Mouse (Mus musculus) liver, embryonic 14.5 days (tissue): ENCODE data around the gene Rab19. TPM values are rescaled to one million over a fixed set of nuclear protein-coding genes. Genes with fewer than 3 reads are reported as not detected.
"Not testable (repeated sequence)": the region's sequence is repeated elsewhere in the genome, so short reads cannot be mapped to it uniquely, and the experiment has no call there.

Experiments
- ATAC-seq: fragments of 200-750 bp; cut with Nextera tagmentation; 2 replicates; pipeline ENCODE4 v1.8.0; 2017; ENCODE audit warnings: moderate number of reproducible peaks, mild to moderate bottlenecking, moderate library complexity; ENCODE audit not compliant: insufficient read depth
- DNase-seq, 3 experiments: peaks; one replicate each; pipeline ENCODE4 v3.0.0-alpha.2; 2012 to 2013; ENCODE audit warnings: low read depth in 3 of 3, low spot score in 3 of 3
- H3K27ac ChIP-seq: fragments of 300-500 bp; sonication (generic); 2 replicates; pipeline ENCODE4 v1.5.1; 2014; ENCODE audit warnings: moderate library complexity, mild to moderate bottlenecking, control low read depth, inconsistent platforms
- H3K27me3 ChIP-seq: fragments of 300-500 bp; sonication (generic); 2 replicates; pipeline ENCODE4 v1.6.1; 2014; ENCODE audit warnings: mild to moderate bottlenecking, low read length, moderate library complexity; ENCODE audit not compliant: control insufficient read depth, insufficient read depth
- H3K36me3 ChIP-seq: fragments of 300-500 bp; sonication (generic); replicated peaks from 2 replicates; pipeline ENCODE4 v1.6.1; 2014; ENCODE audit warnings: low read depth; ENCODE audit not compliant: control insufficient read depth, insufficient read depth
- H3K4me1 ChIP-seq, 2 experiments: fragments of 200-500 bp in 1 of 2; fragments of 300-500 bp in 1 of 2; sonication (generic) in 1 of 2; replicated peaks; 2 replicates each; pipeline ENCODE4 v1.6.1; 2012 to 2014; ENCODE audit warnings: antibody characterized with exemption in 1 of 2, inconsistent platforms in 1 of 2, low read length in 1 of 2; ENCODE audit not compliant: control insufficient read depth in 2 of 2, insufficient read depth in 2 of 2
- H3K4me2 ChIP-seq: fragments of 300-500 bp; sonication (generic); 2 replicates; pipeline ENCODE4 v1.6.1; 2014; ENCODE audit warnings: low read depth, mild to moderate bottlenecking, control low read depth, moderate library complexity
- H3K4me3 ChIP-seq, 2 experiments: fragments of 200-500 bp in 1 of 2; fragments of 300-500 bp in 1 of 2; sonication (generic) in 1 of 2; 2 replicates each; pipeline ENCODE4 v1.5.1; 2012 to 2014; ENCODE audit warnings: low read depth in 2 of 2, low read length in 2 of 2, mild to moderate bottlenecking in 2 of 2, control low read depth in 1 of 2, inconsistent platforms in 1 of 2, moderate library complexity in 1 of 2; ENCODE audit not compliant: insufficient read depth in 1 of 2
- H3K9ac ChIP-seq: fragments of 300-500 bp; sonication (generic); replicated peaks from 2 replicates; pipeline ENCODE4 v1.6.1; 2014; ENCODE audit warnings: mild to moderate bottlenecking, control low read depth, moderate library complexity
- H3K9me3 ChIP-seq: fragments of 300-500 bp; sonication (generic); 2 replicates; pipeline ENCODE4 v1.6.1; 2016; ENCODE audit warnings: low read length, mixed read lengths; ENCODE audit not compliant: control insufficient read depth
- CTCF ChIP-seq: IDR thresholded peaks from 2 replicates; pipeline ENCODE4 v1.5.1; 2016; ENCODE audit warnings: antibody characterized with exemption, low read depth, control low read depth
- EP300 ChIP-seq: IDR thresholded peaks from 2 replicates; pipeline ENCODE4 v1.6.1; 2016; ENCODE audit warnings: antibody characterized with exemption, low read depth
- WGBS: fragments of 180-500 bp; shearing (Covaris S2); extraction: QIAGEN DNeasy Blood & Tissue Kit; methylation state at CpG from one replicate; pipeline ENCODE4 v1.1.7; 2014; ENCODE audit not compliant: insufficient replicate concordance; 5-methylcytosine and 5-hydroxymethylcytosine counted together
- polyA plus RNA-seq, 2 experiments: library from polyadenylated mRNA; depleted of rRNA in 1 of 2; stranded (reverse) in 1 of 2; unstranded in 1 of 2; fragments of >200 nt; fragmentation: Nextera tagmentation in 1 of 2; extraction: Ambion mirVana in 1 of 2; gene quantifications; 2 replicates each; pipeline versions ENCODE4 v1.2.1 to v1.2.3; 2012 to 2014

Rab19 gene
- polyA plus RNA-seq, 2 experiments, result 0.17 to 0.38 TPM

DNA sequence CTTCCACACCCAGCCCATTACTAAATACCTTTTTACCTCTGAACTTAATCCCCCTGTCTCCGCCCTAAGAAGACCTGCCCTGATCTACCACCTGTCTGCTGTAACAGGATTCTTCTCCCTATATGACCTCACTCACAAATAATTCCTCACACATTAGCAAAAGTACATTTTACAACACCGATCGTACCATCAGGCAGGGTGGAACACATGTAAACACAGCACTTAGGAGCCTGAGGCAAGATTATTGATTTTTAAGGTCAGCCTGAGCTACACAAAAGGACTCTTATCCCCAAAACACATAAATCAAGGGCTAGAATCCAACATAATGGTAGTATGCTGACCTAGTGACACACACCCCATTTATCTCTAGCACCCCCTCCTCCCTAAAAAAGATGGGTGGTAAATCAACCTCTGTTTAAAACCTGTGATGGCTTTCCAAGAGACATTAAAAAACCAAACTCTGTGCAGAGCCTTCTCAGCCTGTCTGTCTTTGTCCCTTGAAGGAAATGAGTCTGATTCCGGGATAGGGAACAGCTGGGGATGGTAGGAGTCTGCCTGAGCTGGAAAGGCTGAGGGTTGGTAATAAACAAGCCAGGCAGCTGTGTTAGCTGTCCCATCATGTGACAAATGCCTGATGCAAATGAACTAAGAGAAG, 7.5 kb upstream of the Rab19 start:
- TF ChIP-seq CTCF (no peak), EP300 (no peak)

DNA sequence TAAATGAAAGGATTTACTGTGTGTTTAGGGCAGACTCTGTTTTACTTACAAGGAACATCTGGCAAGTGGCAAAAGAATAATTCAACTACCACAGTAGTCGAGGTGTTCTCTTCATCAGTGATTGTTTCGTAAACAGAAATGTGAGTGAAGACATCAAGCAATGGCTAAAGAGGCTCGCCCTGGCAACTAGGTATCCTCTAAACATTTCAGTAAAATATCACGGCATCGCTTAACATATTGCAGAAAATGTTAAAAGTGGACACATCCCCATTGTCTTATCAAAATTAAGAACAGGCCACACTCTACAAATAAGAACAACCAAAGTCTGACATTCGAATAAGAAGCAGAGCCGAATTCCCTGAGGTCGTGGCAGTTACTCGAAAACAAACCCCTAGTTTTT, 4.2 kb upstream of the Rab19 start:
- no peaks in the 10 kb centered on the region for H3K9me3 ChIP-seq
- WGBS, result 21% methylated on average over 9 of the region's 9 CpGs
- H3K36me3 ChIP-seq, result no peaks in the 10 kb centered on the region
- H3K27me3 ChIP-seq, result peaks cover 22% of the 10 kb centered on the region
- peak overlapping the region; percentile 94 for H3K4me2 ChIP-seq
- ATAC-seq (no peak), DNase-seq (no peak)
- peaks cover 0 to 7% of the 10 kb centered on the region in 2 experiments; a peak in 3 of 4 replicates for H3K4me1 ChIP-seq
- no peak overlapping the region for H3K27ac ChIP-seq
- peak overlapping the region; percentile 87 for H3K9ac ChIP-seq
- no peak for TF ChIP-seq CTCF
- no peak for TF ChIP-seq EP300
- peak overlapping the region; percentile 88 to 95 for H3K4me3 ChIP-seq

More for the DNA sequence above, 7.5 kb upstream of the Rab19 start:
- Histone ChIP-seq H3K4me1 (peaks cover 0 to 7% of the 10 kb centered on the region in 2 experiments; a peak in 3 of 4 replicates), H3K9me3 (no peaks in the 10 kb centered on the region), H3K27ac (no peak overlapping the region), H3K9ac (no peak overlapping the region), H3K4me2 (no peak overlapping the region), H3K36me3 (no peaks in the 10 kb centered on the region), H3K4me3 (no peak overlapping the region), H3K27me3 (peaks cover 2% of the 10 kb centered on the region)
- DNase-seq (no peak), ATAC-seq (no peak)
- 63% methylated on average over 4 of the region's 4 CpGs for WGBS

DNA sequence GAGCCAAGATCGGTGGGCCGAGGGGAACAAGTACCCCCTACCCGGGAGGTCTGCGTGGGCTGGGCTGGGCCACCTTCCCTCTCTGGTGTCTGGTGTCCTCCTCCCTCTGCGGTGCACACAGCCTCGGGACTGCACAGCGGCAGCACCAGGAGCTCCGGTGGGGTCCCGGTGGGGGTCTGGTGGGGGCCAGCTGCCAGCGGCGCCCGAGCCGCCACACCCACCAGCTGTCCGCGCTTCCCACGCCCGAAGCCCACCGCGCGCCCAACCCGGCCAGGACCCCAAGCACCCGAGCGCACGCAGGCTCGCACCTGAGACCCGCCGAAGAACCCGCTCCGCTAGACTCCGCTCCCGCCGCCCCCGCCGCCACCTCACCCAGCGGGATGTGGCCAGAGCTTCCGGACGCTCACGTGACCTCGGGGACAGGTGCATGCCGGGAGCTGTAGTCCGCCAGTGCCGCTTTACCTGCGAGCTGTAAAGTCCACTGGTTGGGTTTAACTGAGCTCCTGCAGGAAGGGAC, 3.6 kb upstream of the Rab19 start, which contains the start of gene Slc37a3:
TSS of gene Slc37a3 (minus strand) at position 365 of the 517 bp plus-strand sequence.
- no peak within 1 kb of the TSS for H3K27ac ChIP-seq
- WGBS, result under 1% methylated on average over 43 of the region's 43 CpGs
- peak within 1 kb of the TSS; percentile 88 to 95 for H3K4me3 ChIP-seq
- H3K36me3 ChIP-seq, result no peaks in the 10 kb centered on the region
- peak; percentile 83 for ATAC-seq
- peaks cover 0 to 7% of the 10 kb centered on the region in 2 experiments; a peak in 3 of 4 replicates for H3K4me1 ChIP-seq
- H3K27me3 ChIP-seq, result peaks cover 23% of the 10 kb centered on the region
- no peak for TF ChIP-seq EP300
- no peak for TF ChIP-seq CTCF
- peak; percentile 59 to 67 (median 65) for DNase-seq
- peak within 1 kb of the TSS; percentile 87 for H3K9ac ChIP-seq
- H3K9me3 ChIP-seq, result no peaks in the 10 kb centered on the region
- peak within 1 kb of the TSS; percentile 94 for H3K4me2 ChIP-seq

DNA sequence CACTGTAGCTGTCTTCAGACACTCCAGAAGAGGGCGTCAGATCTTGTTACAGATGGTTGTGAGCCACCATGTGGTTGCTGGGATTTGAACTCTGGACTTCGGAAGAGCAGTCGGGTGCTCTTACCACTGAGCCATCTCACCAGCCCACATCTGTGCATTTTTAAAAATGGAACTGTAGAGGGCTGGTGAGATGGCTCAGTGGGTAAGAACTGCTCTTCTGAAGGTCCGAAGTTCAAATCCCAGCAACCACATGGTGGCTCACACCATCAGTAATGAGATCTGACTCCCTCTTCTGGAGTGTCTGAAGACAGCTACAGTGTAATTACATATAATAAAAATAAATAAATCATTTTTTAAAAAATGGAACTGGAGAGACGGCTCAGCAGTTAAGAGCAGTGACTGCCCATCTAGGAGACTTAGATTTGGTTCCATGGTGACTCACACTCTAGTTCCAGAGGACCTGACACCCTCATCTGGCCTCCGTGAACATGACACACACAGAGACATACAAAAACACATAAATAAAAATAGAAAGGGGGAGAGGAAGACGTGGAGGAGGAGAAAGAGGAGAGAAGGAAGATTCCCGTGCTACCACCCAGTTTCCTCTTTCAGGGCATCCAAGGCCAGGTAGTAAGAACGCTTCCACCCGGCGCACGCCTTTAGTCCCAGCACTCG, 2.7 kb upstream of the Rab19 start:
- H3K27me3 ChIP-seq, result peaks cover 26% of the 10 kb centered on the region
- H3K36me3 ChIP-seq, H3K4me3 ChIP-seq, H3K4me2 ChIP-seq, H3K27ac ChIP-seq, H3K4me1 ChIP-seq, H3K9ac ChIP-seq, H3K9me3 ChIP-seq, DNase-seq: not testable (repeated sequence)
- peak; percentile 29; the same call in 1 of the 2 replicates for ATAC-seq
- 56% methylated on average over 13 of the region's 13 CpGs for WGBS

DNA sequence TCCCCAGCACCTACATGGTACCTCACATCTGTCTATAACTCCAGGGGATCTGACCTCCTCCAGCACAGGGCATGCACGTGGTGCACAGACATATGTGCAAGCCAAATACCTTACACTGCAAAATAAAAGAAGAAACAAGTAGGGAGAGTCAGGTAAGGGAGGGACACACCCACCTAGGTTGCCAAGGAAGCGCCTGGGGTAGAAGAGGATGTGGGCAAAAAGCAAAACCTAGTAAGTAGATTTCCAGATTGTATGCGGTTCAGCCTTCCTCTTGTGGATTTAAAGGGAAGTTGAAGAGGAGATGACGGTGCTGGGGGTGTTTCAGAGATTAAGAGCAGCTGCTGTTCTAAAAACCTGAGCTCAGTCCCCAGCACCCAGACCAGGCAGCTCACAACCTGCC, 1.8 kb upstream of the Rab19 start:
- 12% methylated on average over 4 of the region's 4 CpGs for WGBS
- peak in 2 of 3 experiments; percentile 22 to 27 for DNase-seq

More for the DNA sequence above, 1.8 kb upstream of the Rab19 start:
- no peak overlapping the region for H3K4me3 ChIP-seq
- no peaks in the 10 kb centered on the region for H3K36me3 ChIP-seq
- no peak overlapping the region for H3K27ac ChIP-seq
- H3K9me3 ChIP-seq, result no peaks in the 10 kb centered on the region
- H3K27me3 ChIP-seq, result peaks cover 29% of the 10 kb centered on the region
- no peak overlapping the region for H3K4me2 ChIP-seq
- H3K4me1 ChIP-seq, result peaks cover 0 to 7% of the 10 kb centered on the region in 2 experiments; a peak in 3 of 4 replicates
- no peak for TF ChIP-seq EP300
- TF ChIP-seq CTCF, result no peak
- ATAC-seq, result no peak
- no peak overlapping the region for H3K9ac ChIP-seq
